Mouse (Mus musculus): ENCODE results near the gene Bphl. TPM values are rescaled to one million over a fixed set of nuclear protein-coding genes. Genes with fewer than 3 reads are reported as not detected.
A peak's percentile ranks its signal among the peaks of the same experiment; 100 is the strongest.

Gene Bphl
- 10 to 100 TPM; 39.4 to 45.2 TPM for total RNA-seq (2021)

DNA sequence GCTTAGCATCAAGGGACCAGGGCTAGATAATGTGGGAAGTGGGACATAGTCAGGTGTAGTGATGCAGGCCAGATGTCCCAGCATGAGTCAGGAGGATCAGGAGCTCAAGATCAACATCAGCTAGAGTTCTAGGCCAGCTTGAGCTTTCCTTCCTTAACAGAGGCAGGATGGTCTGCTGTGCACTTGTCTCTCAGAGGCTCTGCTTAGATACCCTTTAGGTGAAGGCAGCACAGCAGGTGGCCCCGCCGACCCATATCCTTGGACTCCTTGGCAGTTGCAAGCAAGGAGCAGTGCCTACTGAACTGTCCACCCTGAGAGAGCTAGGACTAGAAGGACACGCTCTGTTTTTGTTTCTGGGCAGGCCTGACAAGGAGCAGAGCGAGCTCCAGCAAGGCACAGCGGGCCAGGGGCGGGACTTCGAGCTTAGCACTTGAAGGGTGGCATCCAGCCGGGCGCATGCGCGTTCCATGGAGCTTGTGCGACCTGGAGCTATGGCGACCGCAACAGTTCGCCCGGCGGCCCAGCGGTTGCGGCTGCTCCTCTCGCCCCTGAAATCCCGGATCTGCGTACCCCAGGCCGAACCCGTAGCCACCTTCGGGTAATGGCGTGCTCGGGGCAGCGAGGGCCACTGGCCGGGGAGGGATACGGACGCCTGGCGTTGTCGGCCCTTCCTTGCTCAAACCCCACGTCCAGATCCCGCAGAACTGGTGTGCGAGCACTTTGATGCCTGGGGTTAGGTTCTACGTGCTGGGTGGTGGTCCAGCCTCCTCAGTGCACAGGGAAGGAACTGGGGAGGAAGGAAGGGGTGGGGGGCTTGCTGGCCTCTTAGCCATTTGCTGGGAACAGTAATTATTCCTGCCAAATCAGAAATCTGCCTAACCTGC is at the start of gene Bphl:
Bphl (plus strand) TSS at position 426 of the 884 bp plus-strand sequence.
- intact Hi-C loops (cut with DNase I), result no loop called here

GRCm38 (mm10) chr13:33989625-33990024 is 47.8 kb upstream of the Bphl start:
- intact Hi-C loops (cut with DNase I), result loop anchor here (10.0 kb wide), 1 partner anchor 1125 kb away; no protein-coding TSS in a partner anchor

More for the DNA sequence above, at the start of gene Bphl:
- peak; percentile 90 to 95 for DNase-seq (ENCODE audit: low spot score in 2 of 2)

DNA sequence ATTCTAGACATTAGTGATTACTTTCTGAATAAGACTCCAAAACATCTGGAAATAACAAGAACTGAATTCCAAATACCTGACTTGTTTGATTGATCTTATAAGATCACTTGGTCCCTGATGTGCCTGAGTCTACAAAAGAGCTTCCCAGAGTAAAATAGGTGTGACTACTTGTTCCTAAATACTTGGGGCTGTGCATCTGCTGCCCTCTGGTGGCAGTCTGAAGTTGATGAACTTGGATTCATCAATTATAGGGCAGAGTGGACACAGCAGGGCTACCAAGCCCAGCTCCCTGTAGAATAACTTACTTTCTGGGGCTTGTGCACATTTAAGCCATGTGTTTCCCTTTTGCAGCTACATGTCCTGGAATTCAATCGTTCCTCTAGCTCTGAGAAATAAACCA is 42.2 kb upstream of the Bphl start:
- intact Hi-C loops (cut with DNase I), result loop anchor here (1.0 to 10.0 kb wide), 2 partner anchors 38 to 1130 kb away; no protein-coding TSS in a partner anchor
- DNase-seq (ENCODE audit: low spot score in 2 of 2), result peak; percentile 57 to 75

More at GRCm38 (mm10) chr13:33989625-33990024, 47.8 kb upstream of the Bphl start:
- no peak for DNase-seq (ENCODE audit: low spot score in 2 of 2)

- peak; percentile 89 to 91 for DNase-seq (ENCODE audit: low spot score in 2 of 2)
- intact Hi-C loops (cut with DNase I), result no loop called here
These were observed 35.1 kb upstream of the Bphl start, which contains the start of the genes Ripk1 and Serpinb6a for GRCm38 (mm10) chr13:34002058-34003006. Gene Ripk1, plus strand, starts transcription at chr13:34002363. Gene Serpinb6a, minus strand, starts transcription at chr13:34002794.

DNA sequence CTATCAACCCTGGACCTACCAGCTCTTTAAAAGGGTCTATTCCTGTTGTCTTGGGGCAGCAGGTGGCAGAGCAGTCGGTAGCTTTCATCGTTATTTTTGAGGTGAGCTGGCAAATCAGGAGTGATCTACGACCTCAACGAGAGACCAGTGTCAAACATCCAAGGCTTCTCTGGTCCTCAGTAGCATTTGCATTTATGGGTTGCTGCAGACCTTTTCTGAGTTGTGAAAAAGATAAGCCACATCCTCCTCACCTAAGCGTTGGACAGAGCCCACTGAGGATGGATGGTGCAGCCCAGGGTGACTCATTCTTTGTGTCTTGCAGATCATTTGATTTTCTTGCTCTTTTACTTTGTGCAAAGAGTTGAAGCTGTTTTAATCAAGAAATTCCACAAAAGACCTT is 34.3 kb upstream of the Bphl start:
- DNase-seq (ENCODE audit: low spot score in 2 of 2), result no peak
- intact Hi-C loops (cut with DNase I), result no loop called here

DNA sequence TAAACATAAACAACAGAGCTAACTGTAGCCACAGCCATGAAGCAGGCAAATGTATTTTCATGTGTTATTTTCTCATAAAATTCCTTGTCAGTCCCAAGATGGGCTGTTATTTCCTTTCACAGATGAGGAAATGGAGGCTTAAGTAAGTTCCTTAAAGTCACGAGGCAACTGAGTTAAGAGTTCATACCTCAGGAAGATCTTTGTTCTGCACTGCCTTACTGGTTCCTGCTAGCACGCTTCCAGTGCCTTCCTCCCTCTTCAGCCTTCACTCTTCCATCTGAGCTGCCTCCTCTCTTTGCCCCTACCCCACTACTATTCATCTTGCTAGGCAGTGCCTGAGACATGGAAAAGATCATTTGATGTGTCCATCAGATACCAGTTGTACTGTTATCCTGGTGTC is 30.2 kb upstream of the Bphl start:
- intact Hi-C loops (cut with DNase I), result no loop called here
- DNase-seq (ENCODE audit: low spot score in 2 of 2), result no peak

GRCm38 (mm10) chr13:34016927-34017569 is 20.3 kb upstream of the Bphl start:
- intact Hi-C loops (cut with DNase I), result no loop called here
- no peak for DNase-seq (ENCODE audit: low spot score in 2 of 2)

GRCm38 (mm10) chr13:34018521-34018920 is 18.9 kb upstream of the Bphl start:
- intact Hi-C loops (cut with DNase I), result no loop called here
- DNase-seq (ENCODE audit: low spot score in 2 of 2), result no peak

DNA sequence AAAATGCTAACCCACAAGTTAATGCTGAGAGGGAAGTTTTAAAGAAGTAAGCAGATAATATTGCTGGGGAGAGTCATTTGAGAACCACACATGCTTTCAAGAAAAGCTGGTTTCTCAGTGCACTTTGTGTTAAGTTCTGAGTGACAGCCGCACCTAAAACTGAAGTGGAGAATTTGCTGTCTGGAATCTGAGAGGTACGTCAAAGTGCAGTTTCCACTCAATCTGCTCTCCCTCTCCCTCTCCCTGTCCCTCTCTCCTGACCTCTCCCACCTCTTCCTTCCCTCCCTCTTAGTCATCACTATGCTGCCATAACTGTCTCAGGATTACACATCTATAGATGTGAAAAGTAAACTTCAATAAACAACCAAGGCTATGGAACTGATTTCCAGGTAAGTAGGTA is 15.4 kb upstream of the Bphl start:
- no peak for DNase-seq (ENCODE audit: low spot score in 2 of 2)
- intact Hi-C loops (cut with DNase I), result no loop called here

DNA sequence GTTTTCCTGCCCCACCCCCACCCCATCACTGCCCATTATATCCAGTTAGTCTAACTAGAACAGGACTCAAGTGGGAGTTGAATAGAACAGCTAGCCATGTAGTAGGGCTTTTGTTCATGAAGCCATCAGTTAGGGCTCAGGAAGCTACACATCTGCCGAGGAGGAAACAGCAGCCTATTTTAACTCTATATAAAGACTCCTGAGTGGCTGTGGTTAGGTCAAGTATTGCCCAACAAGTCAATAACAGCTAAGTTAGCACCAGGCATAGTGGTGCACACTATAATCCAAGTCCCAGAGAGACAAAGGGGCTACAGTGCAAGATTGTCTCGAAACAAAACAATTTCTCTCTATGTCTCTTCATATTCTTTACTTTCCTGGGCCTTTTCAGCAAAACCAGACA is 5.4 kb upstream of the Bphl start:
- intact Hi-C loops (cut with DNase I), result no loop called here
- DNase-seq (ENCODE audit: low spot score in 2 of 2), result no peak

DNA sequence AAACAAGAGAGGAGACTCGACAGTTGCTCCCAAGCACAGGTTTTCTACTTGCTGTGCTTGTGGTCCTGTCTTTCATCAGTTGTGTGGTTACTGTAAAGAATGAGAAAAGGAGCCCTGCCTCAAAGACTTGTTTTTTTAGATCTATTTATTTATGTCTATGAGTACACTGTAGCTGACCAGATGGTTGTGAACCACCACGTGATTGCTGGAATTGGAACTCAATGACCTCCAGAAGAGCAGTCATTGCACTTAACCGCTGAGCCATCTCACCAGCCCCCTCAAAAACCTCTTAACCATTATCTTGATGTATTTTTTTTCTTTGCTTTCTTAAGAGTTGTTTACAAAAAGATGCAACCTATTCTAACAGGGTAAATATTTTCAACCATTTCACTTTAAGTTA is 2.0 kb upstream of the Bphl start:
- intact Hi-C loops (cut with DNase I), result no loop called here
- no peak for DNase-seq (ENCODE audit: low spot score in 2 of 2)

DNA sequence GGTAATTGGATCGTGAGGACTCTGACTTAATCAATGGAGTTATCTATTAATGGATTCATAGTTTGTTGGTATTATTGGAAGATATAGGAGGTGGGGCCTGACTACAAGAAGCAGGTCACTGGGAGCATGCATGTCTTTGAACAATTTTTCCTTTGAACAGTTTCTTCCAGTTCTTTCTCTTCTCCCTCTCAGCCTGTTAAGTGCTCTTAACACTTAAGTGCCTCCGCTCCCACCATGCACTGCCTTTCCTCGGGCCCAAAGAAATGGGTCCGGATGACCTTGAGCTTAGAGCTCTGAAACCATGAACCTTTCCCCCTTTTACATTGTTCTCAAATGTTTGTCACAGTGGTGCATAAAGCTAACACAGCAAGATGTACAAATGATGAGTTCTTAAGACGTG is 671 bp upstream of the Bphl start:
- no peak for DNase-seq (ENCODE audit: low spot score in 2 of 2)
- intact Hi-C loops (cut with DNase I), result no loop called here

DNA sequence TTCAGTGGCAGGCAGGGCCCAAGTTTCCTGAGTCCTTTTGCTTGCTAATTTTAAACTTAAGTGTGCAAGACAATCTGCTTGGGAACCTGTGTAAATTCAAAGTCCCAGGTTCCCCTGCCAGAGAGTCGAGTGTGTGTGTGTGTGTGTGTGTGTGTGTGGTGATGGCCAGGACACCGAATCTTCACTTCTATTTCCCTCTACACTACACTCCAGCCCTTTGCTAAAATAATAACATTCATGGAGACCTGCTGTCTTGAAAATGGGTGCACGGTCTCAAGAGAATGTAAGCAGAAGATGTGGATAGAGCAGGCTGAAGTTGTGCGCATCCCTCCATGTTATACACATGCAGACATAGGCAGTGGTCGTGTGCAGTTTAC is 647 bp downstream of the Bphl start:
- DNase-seq (ENCODE audit: low spot score in 2 of 2), result peak in 1 of 2 experiments; percentile 20
- intact Hi-C loops (cut with DNase I), result no loop called here

DNA sequence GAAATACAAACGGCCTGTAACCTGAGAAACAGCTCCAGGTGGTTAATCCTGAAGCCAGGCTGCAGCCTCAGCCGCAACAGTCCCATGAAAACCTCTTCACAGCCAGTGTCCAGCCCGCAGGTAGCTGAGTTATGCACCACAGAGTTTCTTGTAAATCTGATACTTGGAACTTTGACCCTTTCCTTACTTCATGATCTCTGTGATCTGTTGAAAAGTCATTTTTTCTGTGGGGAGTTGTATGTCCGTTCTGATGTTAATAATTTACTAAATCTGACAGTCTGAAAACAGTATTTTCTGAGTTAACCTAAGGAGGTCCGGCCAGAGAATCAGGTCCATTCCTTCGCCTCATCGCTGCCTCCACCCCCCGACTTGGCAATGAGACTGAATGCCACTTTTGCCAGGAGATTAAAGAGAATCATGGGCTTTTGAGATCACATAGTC is 1.5 kb downstream of the Bphl start:
- DNase-seq (ENCODE audit: low spot score in 2 of 2), result no peak

GRCm38 (mm10) chr13:34040091-34040490 is 2.7 kb downstream of the Bphl start:
- intact Hi-C loops (cut with DNase I), result loop anchor here (10.0 kb wide), 2 partner anchors 305 to 825 kb away; partner anchors contain the start of gene Slc22a23
- DNase-seq (ENCODE audit: low spot score in 2 of 2), result no peak

More for the DNA sequence above, 1.5 kb downstream of the Bphl start:
- intact Hi-C loops (cut with DNase I), result no loop called here

GRCm38 (mm10) chr13:34043716-34044393 is 6.5 kb downstream of the Bphl start:
- intact Hi-C loops (cut with DNase I), result loop anchor here (10.0 kb wide), 2 partner anchors 301 to 821 kb away; partner anchors contain the start of gene Slc22a23
- no peak for DNase-seq (ENCODE audit: low spot score in 2 of 2)

DNA sequence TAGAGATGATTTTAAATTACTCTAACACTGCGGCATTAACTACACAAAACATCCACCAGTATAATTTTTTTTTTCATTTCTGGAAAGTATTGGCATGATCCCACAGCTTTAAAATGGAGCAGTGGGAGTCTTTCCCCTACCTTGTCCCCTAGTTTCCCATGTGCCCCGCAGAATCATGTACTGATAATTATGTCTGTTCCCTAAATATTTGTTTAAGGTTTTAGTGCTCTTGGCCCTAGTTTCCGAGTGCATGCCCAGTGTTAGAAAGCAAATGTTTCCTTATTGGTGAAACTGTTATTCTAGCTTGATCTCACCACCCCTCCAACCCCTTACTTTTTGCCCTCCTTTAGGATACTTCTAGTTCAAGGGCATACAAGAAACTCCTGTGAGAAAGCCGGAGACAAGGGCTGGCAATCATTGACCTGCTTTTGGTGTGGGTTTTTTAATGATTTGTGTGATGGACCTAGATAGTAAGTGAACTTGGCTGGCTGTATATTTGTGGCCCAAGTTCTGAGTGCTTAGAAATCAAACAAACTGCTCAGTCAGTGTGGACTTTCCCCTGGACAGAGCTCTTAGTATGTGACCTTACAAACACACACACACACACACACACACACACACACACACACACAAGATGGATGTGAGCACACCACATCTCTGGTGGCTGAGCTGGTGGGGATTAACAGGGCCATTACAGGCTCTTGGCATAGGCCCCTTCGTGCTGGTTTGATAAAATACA is 8.3 kb downstream of the Bphl start:
- intact Hi-C loops (cut with DNase I), result loop anchor here (1.0 to 10.0 kb wide), 4 partner anchors 110 to 819 kb away; partner anchors contain the start of gene Slc22a23
- no peak for DNase-seq (ENCODE audit: low spot score in 2 of 2)

DNA sequence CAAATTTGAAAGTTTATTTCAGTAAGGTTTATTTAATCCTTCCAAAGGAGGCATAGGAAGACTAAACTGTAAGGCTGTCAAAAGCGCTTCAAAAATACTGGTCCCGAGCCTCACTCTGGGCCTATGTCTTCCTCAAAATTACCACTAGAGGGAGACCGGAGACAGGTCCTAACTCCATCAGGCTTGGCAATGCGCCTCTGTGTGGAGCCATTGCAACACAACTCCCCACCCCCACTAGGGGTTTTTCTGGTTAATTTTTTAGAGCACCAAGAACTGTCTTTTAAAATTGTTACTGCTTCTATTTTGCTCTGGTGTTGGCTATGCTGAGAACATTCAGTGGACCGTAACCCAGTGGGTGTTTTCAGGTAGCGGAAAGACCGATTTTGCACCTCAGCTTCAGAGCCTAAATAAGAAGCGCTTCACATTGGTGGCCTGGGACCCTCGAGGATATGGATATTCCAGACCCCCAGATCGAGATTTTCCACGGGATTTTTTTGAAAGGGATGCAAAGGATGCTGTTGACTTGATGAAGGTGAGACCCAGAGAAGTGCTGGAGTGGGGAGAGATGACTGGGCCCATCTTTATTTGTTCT is 9.1 kb downstream of the Bphl start:
- intact Hi-C loops (cut with DNase I), result loop anchor here (1.0 to 10.0 kb wide), 4 partner anchors 109 to 818 kb away; partner anchors contain the start of gene Slc22a23
- DNase-seq (ENCODE audit: low spot score in 2 of 2), result peak; percentile 84 to 90

All from left cerebral cortex, postnatal 25 days (tissue).